Mouse (Mus musculus): ENCODE results near the gene Taar7b. TPM values are rescaled to one million over a fixed set of nuclear protein-coding genes. Genes with fewer than 3 reads are reported as not detected.

The Taar7b gene
- polyA plus RNA-seq, 1 experiment from 2014 or later = not detected

DNA sequence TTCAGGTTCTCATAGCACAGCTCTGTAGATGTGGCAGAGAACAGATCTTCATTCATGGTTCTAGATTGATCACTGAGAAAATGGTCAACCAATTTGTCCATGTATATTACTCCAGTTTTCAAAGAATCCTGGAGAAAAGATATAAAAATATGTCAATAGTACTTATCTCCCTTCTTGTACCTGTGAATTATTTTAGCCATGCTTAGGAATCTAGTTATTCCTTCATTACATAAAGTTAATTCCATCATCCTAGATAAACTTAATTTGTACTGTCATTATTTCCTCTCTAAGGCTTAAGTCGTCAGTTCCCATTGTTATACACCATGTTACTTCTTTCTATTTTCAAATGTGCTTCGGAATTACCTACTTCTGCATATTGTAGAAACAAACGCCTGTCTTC lies 6.4 kb upstream of the Taar7b start, which contains the start of gene Taar7a:
Taar7a (minus strand) TSS at position 101 of the 400 bp plus-strand sequence.
- WGBS = 81% methylated on average over 3 of the region's 3 CpGs
- no peaks in the 10 kb centered on the region for H3K9me3 ChIP-seq
- no peak within 1 kb of the TSS for H3K4me2 ChIP-seq (replicated peaks)
- no peak within 1 kb of the TSS for H3K27ac ChIP-seq
- no peaks in the 10 kb centered on the region for H3K4me1 ChIP-seq (replicated peaks)
- H3K9ac ChIP-seq = no peak within 1 kb of the TSS
- no peak within 1 kb of the TSS for H3K4me3 ChIP-seq (replicated peaks)
- no peaks in the 10 kb centered on the region for H3K27me3 ChIP-seq (replicated peaks)
- H3K36me3 ChIP-seq = no peaks in the 10 kb centered on the region
- ATAC-seq = no peak

DNA sequence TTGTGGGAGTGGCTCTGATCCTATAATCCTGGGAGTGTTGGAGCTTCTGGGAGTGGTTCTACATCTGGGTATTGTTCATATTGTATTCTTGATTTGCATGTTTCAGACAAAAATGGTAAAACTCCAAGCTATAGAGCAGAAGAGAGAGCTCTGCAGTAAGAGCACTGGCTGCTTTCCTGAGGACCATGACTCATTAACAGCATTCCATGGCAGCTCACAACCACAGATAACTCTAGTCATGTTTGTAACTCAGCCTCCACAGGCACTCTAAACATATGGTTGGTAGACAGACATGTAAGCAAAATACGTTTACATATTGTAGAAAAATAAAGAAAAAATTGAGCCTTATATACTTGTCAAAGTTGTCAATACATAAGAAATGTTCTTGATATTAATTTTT lies 6.7 kb downstream of the Taar7b start:
- 83% methylated on average over 1 of the region's 1 CpGs for WGBS
- H3K9ac ChIP-seq = no peak overlapping the region

DNA sequence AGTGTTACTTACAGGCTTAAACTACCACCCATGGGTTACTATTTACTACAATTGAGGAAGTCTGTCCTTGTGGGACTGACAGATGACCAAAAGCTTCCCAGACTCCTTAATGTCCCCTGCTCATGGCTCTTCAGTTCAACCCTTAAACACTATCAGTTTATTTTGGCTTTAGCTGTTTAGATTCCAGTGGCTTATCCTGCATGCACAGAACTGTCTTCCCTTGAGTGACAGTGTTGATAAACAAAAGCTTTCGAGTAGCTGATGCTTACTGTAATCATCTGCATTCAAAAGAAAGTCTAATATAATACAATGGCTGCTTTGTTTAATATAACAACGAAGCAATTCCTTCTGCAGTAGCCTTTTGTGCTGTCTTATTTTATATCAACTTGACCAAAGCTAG lies 7.3 kb downstream of the Taar7b start:
- no peak overlapping the region for H3K4me3 ChIP-seq (replicated peaks)
- no peaks in the 10 kb centered on the region for H3K27me3 ChIP-seq (replicated peaks)
- no peak overlapping the region for H3K27ac ChIP-seq
- 35% methylated on average over 2 of the region's 2 CpGs for WGBS
- no peaks in the 10 kb centered on the region for H3K4me1 ChIP-seq (replicated peaks)
- no peak overlapping the region for H3K4me2 ChIP-seq (replicated peaks)
- H3K36me3 ChIP-seq = no peaks in the 10 kb centered on the region
- H3K9ac ChIP-seq = no peak overlapping the region
- no peaks in the 10 kb centered on the region for H3K9me3 ChIP-seq
- no peak for ATAC-seq

More for the DNA sequence above, 6.7 kb downstream of the Taar7b start:
- Histone ChIP-seq H3K4me2 (replicated peaks) (no peak overlapping the region), H3K4me1 (replicated peaks) (no peaks in the 10 kb centered on the region), H3K27ac (no peak overlapping the region), H3K9me3 (no peaks in the 10 kb centered on the region), H3K36me3 (no peaks in the 10 kb centered on the region), H3K4me3 (replicated peaks) (no peak overlapping the region), H3K27me3 (replicated peaks) (no peaks in the 10 kb centered on the region)
- ATAC-seq = no peak

DNA sequence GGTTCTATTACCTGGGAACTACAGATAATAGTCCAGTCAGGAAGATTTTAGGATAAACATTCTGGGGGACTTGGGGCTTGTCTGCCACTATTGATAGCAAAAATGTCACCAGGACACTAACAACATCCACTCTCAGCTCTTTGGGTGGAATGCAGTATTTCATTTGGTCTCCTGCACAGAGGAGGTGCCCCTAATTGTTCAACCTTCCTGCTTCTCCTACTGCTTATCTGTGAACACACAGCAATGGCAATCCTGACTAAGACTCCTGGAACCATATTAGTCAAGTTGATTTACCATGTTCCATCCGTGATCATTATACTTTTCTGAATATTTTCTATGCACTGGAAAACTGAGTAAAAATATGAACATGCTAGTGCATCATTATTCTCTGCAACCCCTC lies 8.4 kb downstream of the Taar7b start:
- Histone ChIP-seq H3K4me2 (replicated peaks) (no peak overlapping the region), H3K4me3 (replicated peaks) (no peak overlapping the region), H3K27me3 (replicated peaks) (no peaks in the 10 kb centered on the region), H3K9ac (no peak overlapping the region), H3K4me1 (replicated peaks) (no peaks in the 10 kb centered on the region), H3K9me3 (no peaks in the 10 kb centered on the region), H3K36me3 (no peaks in the 10 kb centered on the region), H3K27ac (no peak overlapping the region)
- ATAC-seq = no peak
- WGBS = 93% methylated on average over 1 of the region's 1 CpGs

DNA sequence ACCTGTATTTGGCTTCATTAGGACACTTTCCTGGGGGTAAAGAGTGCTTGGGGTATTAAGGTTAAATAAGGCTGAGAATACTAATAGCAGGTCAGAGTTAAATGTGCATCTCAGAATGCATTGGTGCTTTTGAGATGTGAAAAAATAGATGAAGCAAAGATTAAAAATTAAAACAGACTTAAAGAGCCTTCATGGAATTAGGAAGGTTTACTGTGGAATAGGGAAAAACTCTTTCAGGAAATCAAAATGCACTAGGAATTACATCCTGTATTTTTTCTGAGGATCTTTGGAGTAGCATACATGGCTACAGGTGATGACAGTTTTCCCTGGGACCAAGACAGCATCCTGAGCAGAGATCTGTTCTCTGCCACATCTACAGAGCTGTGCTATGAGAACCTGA lies 27.2 kb downstream of the Taar7b start, which contains the start of gene Taar7d:
Taar7d (plus strand) TSS at position 301 of the 400 bp plus-strand sequence.
- H3K9me3 ChIP-seq = no peaks in the 10 kb centered on the region
- no peak within 1 kb of the TSS for H3K4me2 ChIP-seq (replicated peaks)
- H3K27me3 ChIP-seq (replicated peaks) = no peaks in the 10 kb centered on the region
- H3K4me3 ChIP-seq (replicated peaks) = no peak within 1 kb of the TSS
- H3K27ac ChIP-seq = no peak within 1 kb of the TSS
- H3K4me1 ChIP-seq (replicated peaks) = no peaks in the 10 kb centered on the region
- no peak within 1 kb of the TSS for H3K9ac ChIP-seq
- no peak for ATAC-seq
- no peaks in the 10 kb centered on the region for H3K36me3 ChIP-seq

DNA sequence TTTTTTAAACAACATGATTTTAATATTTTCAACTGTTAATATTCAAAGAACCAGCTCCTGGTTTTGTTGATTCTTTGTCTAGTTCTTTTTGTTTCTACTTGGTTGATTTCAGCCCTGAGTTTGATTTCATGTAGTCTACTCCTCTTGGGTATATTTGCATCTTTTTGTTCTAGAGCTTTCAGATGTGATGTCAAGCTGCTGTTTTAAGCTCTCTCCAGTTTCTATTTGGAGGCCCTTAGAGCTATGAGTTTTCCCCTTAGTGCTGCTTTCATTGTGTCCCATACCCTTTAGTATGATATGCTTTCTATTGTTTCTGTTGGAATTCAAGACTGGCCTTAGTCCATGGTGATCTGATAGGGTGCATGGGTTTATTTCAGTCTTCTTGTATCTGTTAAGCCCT lies 31.6 kb downstream of the Taar7b start:
- H3K27ac ChIP-seq = no peak overlapping the region
- H3K9ac ChIP-seq = no peak overlapping the region
- no peak for ATAC-seq
- H3K4me3 ChIP-seq (replicated peaks) = no peak overlapping the region
- H3K4me1 ChIP-seq (replicated peaks) = no peaks in the 10 kb centered on the region
- H3K4me2 ChIP-seq (replicated peaks) = no peak overlapping the region
- no peaks in the 10 kb centered on the region for H3K27me3 ChIP-seq (replicated peaks)
- no peaks in the 10 kb centered on the region for H3K9me3 ChIP-seq
- no peaks in the 10 kb centered on the region for H3K36me3 ChIP-seq

DNA sequence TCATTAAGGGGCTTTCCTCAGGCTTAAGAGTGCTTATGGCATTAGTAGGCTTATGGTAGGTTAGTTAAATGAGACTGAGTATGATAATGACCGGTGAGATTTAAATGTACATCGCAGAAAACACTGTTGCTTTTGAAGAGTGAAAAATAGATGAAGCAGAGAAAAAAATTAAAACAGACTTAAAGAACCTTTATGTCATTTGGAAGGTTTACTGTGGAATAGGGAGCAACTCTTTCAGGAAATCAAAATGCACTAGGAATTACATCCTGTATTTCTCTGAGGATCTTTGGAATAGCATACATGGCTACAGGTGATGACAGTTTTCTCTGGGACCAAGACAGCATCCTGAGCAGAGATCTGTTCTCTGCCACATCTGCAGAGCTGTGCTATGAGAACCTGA lies 37.6 kb downstream of the Taar7b start, which contains the start of gene Taar7e:
Taar7e (plus strand) TSS at position 301 of the 400 bp plus-strand sequence.
- no peak for ATAC-seq
- no peak within 1 kb of the TSS for H3K9ac ChIP-seq
- 88% methylated on average over 2 of the region's 2 CpGs for WGBS
- no peak within 1 kb of the TSS for H3K4me3 ChIP-seq (replicated peaks)
- H3K4me2 ChIP-seq (replicated peaks) = no peak within 1 kb of the TSS
- no peaks in the 10 kb centered on the region for H3K9me3 ChIP-seq
- no peaks in the 10 kb centered on the region for H3K36me3 ChIP-seq
- H3K4me1 ChIP-seq (replicated peaks) = no peaks in the 10 kb centered on the region
- no peaks in the 10 kb centered on the region for H3K27me3 ChIP-seq (replicated peaks)
- H3K27ac ChIP-seq = no peak within 1 kb of the TSS

DNA sequence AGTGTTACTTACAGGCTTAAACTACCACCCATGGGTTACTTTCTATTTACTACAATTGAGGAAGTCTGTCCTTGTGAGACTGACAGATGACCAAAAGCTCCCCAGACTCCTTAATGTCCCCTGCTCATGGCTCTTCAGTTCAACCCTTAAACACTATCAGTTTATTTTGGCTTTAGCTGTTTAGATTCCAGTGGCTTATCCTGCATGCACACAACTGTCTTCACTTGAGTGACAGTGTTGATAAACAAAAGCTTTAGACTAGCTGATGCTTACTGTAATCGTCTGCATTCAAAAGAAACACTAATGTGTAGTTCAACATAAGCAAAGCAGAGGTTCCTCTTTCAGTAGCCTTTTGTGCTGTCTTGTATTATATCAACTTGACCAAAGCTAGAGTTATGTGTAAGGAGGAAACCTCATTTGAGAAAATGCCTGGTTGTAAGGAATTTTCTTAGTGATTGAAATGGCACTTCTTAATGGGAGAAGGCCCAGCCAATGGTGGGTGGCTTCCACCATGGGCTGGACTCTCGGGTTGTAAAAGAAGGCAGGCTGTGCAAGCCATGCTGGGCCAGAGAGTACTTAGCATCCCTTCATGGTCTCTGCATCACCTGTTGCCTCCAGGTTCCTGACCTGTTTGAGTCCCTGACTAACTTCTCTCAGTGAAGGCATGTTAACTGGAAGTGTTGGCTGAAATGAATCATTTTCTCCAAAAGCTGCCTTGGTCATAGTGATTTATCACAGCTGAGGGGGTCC lies 40.6 kb downstream of the Taar7b start:
- ATAC-seq = no peak
- no peaks in the 10 kb centered on the region for H3K9me3 ChIP-seq
- no peaks in the 10 kb centered on the region for H3K27me3 ChIP-seq (replicated peaks)
- H3K9ac ChIP-seq = no peak overlapping the region
- no peaks in the 10 kb centered on the region for H3K36me3 ChIP-seq
- H3K4me2 ChIP-seq (replicated peaks) = no peak overlapping the region
- no peak overlapping the region for H3K27ac ChIP-seq
- H3K4me1 ChIP-seq (replicated peaks) = no peaks in the 10 kb centered on the region
- 38% methylated on average over 2 of the region's 2 CpGs for WGBS
- H3K4me3 ChIP-seq (replicated peaks) = no peak overlapping the region

DNA sequence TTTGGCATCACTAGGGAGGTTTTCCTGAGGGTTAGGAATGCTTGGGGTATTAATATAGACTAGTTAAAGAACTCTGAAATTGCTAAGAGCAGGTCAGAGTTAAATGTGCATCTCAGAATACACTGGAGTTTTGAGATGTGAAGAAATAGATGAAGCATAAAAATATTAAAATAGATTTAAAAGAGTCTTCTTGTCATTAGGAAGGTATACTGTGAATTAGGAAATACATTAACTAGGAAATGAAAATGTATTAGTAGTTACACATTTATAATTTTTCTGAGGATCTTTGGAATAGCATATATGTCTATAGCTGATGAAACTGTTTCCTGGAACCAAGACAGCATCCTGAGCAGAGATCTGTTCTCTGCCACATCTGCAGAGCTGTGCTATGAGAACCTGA lies 49.5 kb downstream of the Taar7b start, which contains the start of gene Taar7f:
Taar7f (plus strand) TSS at position 301 of the 400 bp plus-strand sequence.
- no peaks in the 10 kb centered on the region for H3K36me3 ChIP-seq
- no peaks in the 10 kb centered on the region for H3K9me3 ChIP-seq
- no peaks in the 10 kb centered on the region for H3K27me3 ChIP-seq (replicated peaks)
- ATAC-seq = no peak
- no peaks in the 10 kb centered on the region for H3K4me1 ChIP-seq (replicated peaks)
- no peak within 1 kb of the TSS for H3K9ac ChIP-seq
- no peak within 1 kb of the TSS for H3K4me3 ChIP-seq (replicated peaks)
- H3K4me2 ChIP-seq (replicated peaks) = no peak within 1 kb of the TSS
- no peak within 1 kb of the TSS for H3K27ac ChIP-seq

Other genes starting within 250 kb of the Taar7b start
- gene Rps12, start 212.7 kb upstream of the Taar7b start, polyA plus RNA-seq (2015; fragmentation: Nextera tagmentation; extraction: Ambion mirVana) = 195 and 208 TPM in 2 replicates
- 15.8 and 17.0 TPM in 2 replicates for gene Slc18b1, start 203.0 kb upstream of the Taar7b start, polyA plus RNA-seq (2015; fragmentation: Nextera tagmentation; extraction: Ambion mirVana)
- 0.24 and 0.28 TPM in 2 replicates for gene Vnn3, start 148.5 kb upstream of the Taar7b start, polyA plus RNA-seq (2015; fragmentation: Nextera tagmentation; extraction: Ambion mirVana)
- gene Vnn1, start 105.3 kb upstream of the Taar7b start, polyA plus RNA-seq (2015; fragmentation: Nextera tagmentation; extraction: Ambion mirVana) = 1.9 and 2.4 TPM in 2 replicates
- gene Taar1, start 79.6 kb upstream of the Taar7b start, polyA plus RNA-seq (2015; fragmentation: Nextera tagmentation; extraction: Ambion mirVana) = not detected in 2 replicates
- gene Taar2, start 61.4 kb upstream of the Taar7b start, polyA plus RNA-seq (2015; fragmentation: Nextera tagmentation; extraction: Ambion mirVana) = 0.14 and 0.21 TPM in 2 replicates
- gene Taar3, start 50.4 kb upstream of the Taar7b start, polyA plus RNA-seq (2015; fragmentation: Nextera tagmentation; extraction: Ambion mirVana) = not detected in 2 replicates
- not detected in 2 replicates for gene Taar4, start 39.4 kb upstream of the Taar7b start, polyA plus RNA-seq (2015; fragmentation: Nextera tagmentation; extraction: Ambion mirVana)
- gene Taar5, start 29.2 kb upstream of the Taar7b start, polyA plus RNA-seq (2015; fragmentation: Nextera tagmentation; extraction: Ambion mirVana) = not detected in 2 replicates
- gene Taar6, start 14.3 kb upstream of the Taar7b start, polyA plus RNA-seq (2015; fragmentation: Nextera tagmentation; extraction: Ambion mirVana) = not detected in 2 replicates
- gene Taar7a, start 6.5 kb upstream of the Taar7b start, polyA plus RNA-seq (2015; fragmentation: Nextera tagmentation; extraction: Ambion mirVana) = not detected in 2 replicates
- gene Taar7d, start 27.3 kb downstream of the Taar7b start, polyA plus RNA-seq (2015; fragmentation: Nextera tagmentation; extraction: Ambion mirVana) = not detected in 2 replicates
- gene Taar7e, start 37.7 kb downstream of the Taar7b start, polyA plus RNA-seq (2015; fragmentation: Nextera tagmentation; extraction: Ambion mirVana) = not detected in 2 replicates
- gene Taar7f, start 49.6 kb downstream of the Taar7b start, polyA plus RNA-seq (2015; fragmentation: Nextera tagmentation; extraction: Ambion mirVana) = not detected in 2 replicates
- gene Taar8a, start 76.6 kb downstream of the Taar7b start, polyA plus RNA-seq (2015; fragmentation: Nextera tagmentation; extraction: Ambion mirVana) = not detected in 2 replicates
- not detected in 2 replicates for gene Taar8b, start 92.4 kb downstream of the Taar7b start, polyA plus RNA-seq (2015; fragmentation: Nextera tagmentation; extraction: Ambion mirVana)
- gene Taar8c, start 102.0 kb downstream of the Taar7b start, polyA plus RNA-seq (2015; fragmentation: Nextera tagmentation; extraction: Ambion mirVana) = not detected in 2 replicates
- gene Taar9, start 109.6 kb downstream of the Taar7b start, polyA plus RNA-seq (2015; fragmentation: Nextera tagmentation; extraction: Ambion mirVana) = not detected in 2 replicates
- 123 and 127 TPM in 2 replicates for gene Stx7, start 149.4 kb downstream of the Taar7b start, polyA plus RNA-seq (2015; fragmentation: Nextera tagmentation; extraction: Ambion mirVana)
- 14.2 and 14.7 TPM in 2 replicates for gene Moxd1, start 223.6 kb downstream of the Taar7b start, polyA plus RNA-seq (2015; fragmentation: Nextera tagmentation; extraction: Ambion mirVana)